Mouse (Mus musculus): ENCODE results near the gene Mthfsd. TPM values are rescaled to one million over a fixed set of nuclear protein-coding genes. Genes with fewer than 3 reads are reported as not detected.

The Mthfsd gene
- polyA plus RNA-seq, 2 experiments from 2014 or later: 19.7 to 36.8 TPM

GRCm38 (mm10) chr8:121088281-121088680 lies 19.9 kb downstream of the Mthfsd start:
- no peak for ATAC-seq

- no peak for ATAC-seq
Observed at GRCm38 (mm10) chr8:121086004-121086900, 21.9 kb downstream of the Mthfsd start.

- no peak for ATAC-seq
Observed at GRCm38 (mm10) chr8:121085561-121085960, 22.6 kb downstream of the Mthfsd start.

GRCm38 (mm10) chr8:121085011-121085410 lies 23.2 kb downstream of the Mthfsd start:
- no peak for ATAC-seq

GRCm38 (mm10) chr8:121084210-121084951 lies 23.8 kb downstream of the Mthfsd start, which contains the start of gene Foxf1:
Gene Foxf1, plus strand, starts transcription at chr8:121084386.
- no peak for ATAC-seq

- ATAC-seq: no peak
Observed at GRCm38 (mm10) chr8:121083936-121084209, 24.3 kb downstream of the Mthfsd start.

GRCm38 (mm10) chr8:121083093-121083935 lies 24.9 kb downstream of the Mthfsd start:
- ATAC-seq: no peak

GRCm38 (mm10) chr8:121082218-121083092 lies 25.7 kb downstream of the Mthfsd start:
- no peak for ATAC-seq

GRCm38 (mm10) chr8:121081398-121081797 lies 26.8 kb downstream of the Mthfsd start:
- ATAC-seq: no peak

GRCm38 (mm10) chr8:121080361-121081090 lies 27.7 kb downstream of the Mthfsd start:
- ATAC-seq: no peak

- no peak for ATAC-seq
Observed at GRCm38 (mm10) chr8:121079944-121080343, 28.2 kb downstream of the Mthfsd start.

GRCm38 (mm10) chr8:121079201-121079600 lies 29.0 kb downstream of the Mthfsd start:
- no peak for ATAC-seq

- ATAC-seq: no peak
Observed at GRCm38 (mm10) chr8:121078721-121079120, 29.5 kb downstream of the Mthfsd start.

GRCm38 (mm10) chr8:121076555-121076954 lies 31.6 kb downstream of the Mthfsd start:
- ATAC-seq: no peak

- no peak for ATAC-seq
Observed at GRCm38 (mm10) chr8:121075936-121076335, 32.3 kb downstream of the Mthfsd start.

- ATAC-seq: no peak
Observed at GRCm38 (mm10) chr8:121074848-121075145, 33.4 kb downstream of the Mthfsd start.

GRCm38 (mm10) chr8:121074108-121074847 lies 33.9 kb downstream of the Mthfsd start:
- ATAC-seq: no peak

- no peak for ATAC-seq
Observed at GRCm38 (mm10) chr8:121073174-121074107, 34.8 kb downstream of the Mthfsd start.

GRCm38 (mm10) chr8:121072406-121073130 lies 35.6 kb downstream of the Mthfsd start:
- no peak for ATAC-seq
